Mouse (Mus musculus) thymus, adult 2 months (tissue): ENCODE measurements at regions not wholly inside any gene's neighbourhood (a gene's known extent, or its start where the extent isn't known, plus 50 kb on each side); places are given as distances from the start of the nearest gene placed in this dataset.

Experiments used
- DNase-seq: peaks from one replicate; pipeline ENCODE4 v3.0.0; 2021
- H3K27ac ChIP-seq: fragments of 200-500 bp; 2 replicates; pipeline ENCODE4 v1.5.1; 2012; ENCODE audit warnings: low read length, control low read depth; ENCODE audit not compliant: control insufficient read depth, insufficient read depth
- H3K27me3 ChIP-seq: fragments of 200-500 bp; 2 replicates; pipeline ENCODE4 v1.6.1; 2012; ENCODE audit warnings: mild to moderate bottlenecking, low read length, moderate library complexity, mixed read lengths; ENCODE audit not compliant: control insufficient read depth, insufficient read depth
- H3K36me3 ChIP-seq: fragments of 200-500 bp; 2 replicates; pipeline ENCODE4 v1.6.1; 2012; ENCODE audit warnings: mild to moderate bottlenecking, low read length, moderate library complexity; ENCODE audit not compliant: control insufficient read depth, insufficient read depth
- H3K4me1 ChIP-seq: fragments of 200-500 bp; replicated peaks from 2 replicates; pipeline ENCODE4 v1.6.1; 2012; ENCODE audit warnings: low read length; ENCODE audit not compliant: control insufficient read depth, insufficient read depth
- H3K4me3 ChIP-seq: fragments of 200-500 bp; 2 replicates; pipeline ENCODE4 v1.5.1; 2012; ENCODE audit warnings: mild to moderate bottlenecking, low read length, control low read depth, moderate library complexity; ENCODE audit not compliant: control insufficient read depth, insufficient read depth
- CTCF ChIP-seq: fragments of 200-500 bp; IDR thresholded peaks from 2 replicates; pipeline ENCODE4 v1.5.1; 2012; ENCODE audit warnings: mild to moderate bottlenecking, control low read depth, low read length, moderate library complexity, borderline replicate concordance; ENCODE audit not compliant: control insufficient read depth, poor library complexity, insufficient read depth; ENCODE audit errors: extremely low read depth
- POLR2A ChIP-seq: fragments of 200-500 bp; IDR thresholded peaks from 2 replicates; pipeline ENCODE4 v1.6.1; 2012; ENCODE audit warnings: mild to moderate bottlenecking, low read length, control low read depth, moderate library complexity; ENCODE audit not compliant: control insufficient read depth, poor library complexity, insufficient read depth; ENCODE audit errors: extremely low read depth
- WGBS: fragments of 180-500 bp; shearing (Covaris S2); methylation state at CpG from one replicate; pipeline ENCODE4 v1.1.7; 2018; 5-methylcytosine and 5-hydroxymethylcytosine counted together

GRCm38 (mm10) chr14:60484996-60485888, 112.2 kb downstream of the Amer2 start:
- H3K4me1 ChIP-seq = peaks cover 7% of the 10 kb centered on the region
- peak overlapping the region; percentile 19 for H3K4me3 ChIP-seq
- TF ChIP-seq POLR2A = no peak
- TF ChIP-seq CTCF = 0 out of 2 replicates have a peak, but pooled peaks have one; percentile 15
- H3K27ac ChIP-seq = no peak overlapping the region
- WGBS = 1% methylated on average over 38 of the region's 38 CpGs
- DNase-seq = peak; percentile 74
- peaks cover 3% of the 10 kb centered on the region; the same call in 1 of the 2 replicates for H3K27me3 ChIP-seq
- no peaks in the 10 kb centered on the region for H3K36me3 ChIP-seq

- H3K4me3 ChIP-seq = no peak overlapping the region
- DNase-seq = no peak
- WGBS = 6% methylated on average over 5 of the region's 5 CpGs
These were observed 112.8 kb downstream of the Amer2 start for GRCm38 (mm10) chr14:60485889-60486274.

GRCm38 (mm10) chr14:60486278-60486935, 113.3 kb downstream of the Amer2 start:
- DNase-seq = no peak
- no peaks in the 10 kb centered on the region for H3K36me3 ChIP-seq
- peaks cover 7% of the 10 kb centered on the region for H3K4me1 ChIP-seq
- H3K4me3 ChIP-seq = no peak overlapping the region
- peaks cover 3% of the 10 kb centered on the region; the same call in 1 of the 2 replicates for H3K27me3 ChIP-seq
- TF ChIP-seq POLR2A = no peak
- H3K27ac ChIP-seq = no peak overlapping the region
- WGBS = 12% methylated on average over 9 of the region's 9 CpGs

More at GRCm38 (mm10) chr14:60485889-60486274, 112.8 kb downstream of the Amer2 start:
- Histone ChIP-seq H3K36me3 (no peaks in the 10 kb centered on the region), H3K27ac (no peak overlapping the region), H3K27me3 (peaks cover 3% of the 10 kb centered on the region; the same call in 1 of the 2 replicates), H3K4me1 (peaks cover 7% of the 10 kb centered on the region)
- no peak for TF ChIP-seq CTCF
- TF ChIP-seq POLR2A = no peak

- Histone ChIP-seq H3K4me1 (peaks cover 7% of the 10 kb centered on the region), H3K27me3 (peaks cover 3% of the 10 kb centered on the region; the same call in 1 of the 2 replicates), H3K36me3 (no peaks in the 10 kb centered on the region), H3K27ac (no peak overlapping the region), H3K4me3 (no peak overlapping the region)
- 88% methylated on average over 4 of the region's 4 CpGs for WGBS
- TF ChIP-seq POLR2A (no peak), CTCF (no peak)
- DNase-seq = no peak
These were observed 116.1 kb downstream of the Amer2 start for GRCm38 (mm10) chr14:60489111-60489510.

DNA sequence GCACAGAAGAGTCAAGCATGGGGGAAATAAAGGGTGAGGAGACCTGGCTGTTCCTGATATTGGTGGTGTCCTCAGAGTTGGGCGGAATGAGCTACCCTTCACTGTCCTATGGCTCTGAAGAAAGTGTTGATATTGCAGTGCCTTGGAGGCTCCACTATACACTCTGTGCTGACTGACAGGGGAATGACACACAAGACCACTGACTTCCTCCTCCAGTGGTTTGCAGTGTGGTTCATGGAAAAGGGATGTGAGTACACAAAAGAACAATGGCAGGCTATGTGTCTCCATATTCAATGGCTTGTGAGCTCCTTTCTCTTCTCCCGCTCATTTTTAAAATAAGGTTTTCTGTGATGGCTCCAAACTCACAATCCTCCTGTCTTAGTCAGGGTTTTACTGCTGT, 117.8 kb downstream of the Amer2 start:
- H3K4me1 ChIP-seq = no peaks in the 10 kb centered on the region
- no peaks in the 10 kb centered on the region; the same call in 1 of the 2 replicates for H3K27me3 ChIP-seq
- H3K4me3 ChIP-seq = no peak overlapping the region
- WGBS = 93% methylated on average over 2 of the region's 2 CpGs
- no peak for DNase-seq
- TF ChIP-seq CTCF (no peak), POLR2A (no peak)
- H3K27ac ChIP-seq = no peak overlapping the region
- H3K36me3 ChIP-seq = no peaks in the 10 kb centered on the region

DNA sequence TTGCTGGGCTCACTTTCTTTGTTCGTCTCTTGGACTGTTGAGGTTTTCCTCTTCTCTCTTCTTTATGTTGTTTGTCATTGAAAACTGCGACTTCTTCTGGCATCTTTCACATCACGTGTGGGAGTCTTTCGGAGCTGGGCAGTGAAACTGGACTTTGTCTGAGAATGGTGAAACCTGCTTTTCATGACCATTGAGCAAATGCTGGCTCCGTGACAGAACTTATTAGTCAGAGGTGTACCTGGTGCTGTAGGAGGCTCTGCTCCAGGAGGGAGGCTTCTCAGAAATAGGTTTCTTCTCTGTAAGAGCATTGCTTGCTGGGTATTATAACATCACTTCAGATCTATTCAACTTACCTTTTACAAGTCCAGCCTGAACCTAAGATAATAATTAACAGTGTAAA, 122.4 kb downstream of the Amer2 start:
- Histone ChIP-seq H3K27me3 (no peaks in the 10 kb centered on the region), H3K36me3 (no peaks in the 10 kb centered on the region), H3K27ac (no peak overlapping the region), H3K4me3 (no peak overlapping the region), H3K4me1 (no peaks in the 10 kb centered on the region)
- no peak for TF ChIP-seq POLR2A
- no peak for TF ChIP-seq CTCF
- no peak for DNase-seq
- WGBS = 87% methylated on average over 5 of the region's 5 CpGs

GRCm38 (mm10) chr14:60502552-60502951, 129.5 kb downstream of the Amer2 start:
- 84% methylated on average over 6 of the region's 6 CpGs for whole genome bisulfite sequencing
- H3K27me3 ChIP-seq = no peaks in the 10 kb centered on the region
- no peaks in the 10 kb centered on the region for H3K4me1 ChIP-seq
- no peak overlapping the region for H3K27ac ChIP-seq
- no peak for DNase-seq
- no peak overlapping the region for H3K4me3 ChIP-seq
- H3K36me3 ChIP-seq = no peaks in the 10 kb centered on the region
- TF ChIP-seq POLR2A (no peak), CTCF (no peak)
